Mouse (Mus musculus): ENCODE results near the gene Osgin1.

DNA sequence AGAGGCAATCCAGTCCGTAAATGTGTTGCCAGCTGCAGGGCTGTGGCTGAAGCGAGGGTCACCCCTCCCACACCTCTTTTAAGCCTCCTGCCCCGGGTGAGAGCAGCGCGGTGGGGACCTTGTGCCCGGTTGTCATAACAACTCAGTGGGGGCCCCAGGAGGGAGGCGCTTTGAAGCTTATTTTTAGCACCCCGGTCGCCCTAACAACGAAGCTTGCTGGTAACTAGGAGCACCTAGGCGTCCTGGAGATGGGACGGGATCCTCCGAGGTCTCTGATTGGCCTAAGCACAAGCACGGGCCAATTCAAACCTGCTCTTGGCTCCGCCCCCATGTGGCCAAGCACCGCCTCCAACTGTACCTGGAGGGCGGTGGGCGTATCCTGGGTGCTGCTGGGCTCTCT lies 32.2 kb downstream of the Osgin1 start:
- TF ChIP-seq POLR2A (IDR thresholded peaks at IDR 0.05; ENCODE audit: insufficient read length, low read depth) (no peak), REST (IDR thresholded peaks at IDR 0.05; ENCODE audit: insufficient read depth, insufficient read length) (no peak), USF1 (IDR thresholded peaks at IDR 0.05; ENCODE audit: low read depth) (no peak), MAX (IDR thresholded peaks at IDR 0.05; ENCODE audit: low read depth) (no peak), POLR2AphosphoS2 (IDR thresholded peaks at IDR 0.05; ENCODE audit: insufficient read length, low read depth) (no peak), E2F4 (IDR thresholded peaks at IDR 0.05; ENCODE audit: insufficient read depth) (no peak), TCF3 (IDR thresholded peaks at IDR 0.05; ENCODE audit: insufficient read length, low read depth) (no peak), MYOD1 (IDR thresholded peaks at IDR 0.05; ENCODE audit: control insufficient read depth in 1 of 3, insufficient read length in 2 of 3, low read depth in 2 of 3) (no peak), CEBPB (IDR thresholded peaks at IDR 0.05; ENCODE audit: insufficient read depth, poor library complexity, severe bottlenecking) (no peak)
